Mouse (Mus musculus): ENCODE measurements around the gene Ly75. TPM values are rescaled to one million over a fixed set of nuclear protein-coding genes. Genes with fewer than 3 reads are reported as not detected.

Ly75 gene
- polyA plus RNA-seq, 1 experiment from 2014 or later: 30.7 TPM

DNA sequence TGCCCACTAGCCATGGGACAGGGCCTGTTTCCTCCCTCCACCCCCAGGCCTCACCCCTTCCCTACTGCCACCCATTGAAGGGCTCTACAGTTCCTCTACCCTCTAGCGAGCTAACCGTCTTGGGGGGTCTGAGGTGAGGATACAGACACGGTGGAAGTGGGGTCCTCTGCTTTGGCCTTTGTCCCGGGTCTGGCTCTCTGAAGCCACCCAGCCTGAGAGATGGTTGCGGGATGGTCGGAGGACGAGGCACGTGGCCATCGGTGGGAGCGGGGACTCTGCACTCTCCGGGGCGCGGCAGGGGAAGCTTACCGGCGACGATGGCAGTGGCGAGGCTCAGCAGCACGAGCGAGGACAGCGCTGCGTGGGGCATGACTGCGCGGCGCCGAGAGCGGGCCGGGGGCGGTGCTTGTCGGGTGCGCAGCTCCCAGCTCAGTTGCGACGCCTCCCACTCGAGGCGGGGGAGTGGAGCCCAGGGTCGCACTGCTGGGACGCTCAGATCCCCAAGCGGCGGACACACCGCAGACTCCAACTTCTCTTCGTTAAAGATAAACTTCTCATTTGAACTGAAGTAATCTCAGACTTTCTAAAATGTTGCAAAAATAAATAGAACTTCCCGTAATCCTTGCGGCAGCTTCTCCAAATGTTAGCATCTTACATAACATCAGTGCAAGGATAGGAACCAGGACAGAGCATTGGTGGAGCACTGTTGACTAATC, 99.2 kb downstream of the Ly75 start:
- in situ Hi-C loops (cut with MboI; ENCODE audit: low pct_unique_long_range_greater_than_20kb): no loop called here
- ChIA-PET POLR2A (no interaction called here), CTCF (no interaction called here)
- TF ChIP-seq CTCF (IDR thresholded peaks at IDR 0.05): no peak
- H3K27me3 ChIP-seq: no peaks in the 10 kb centered on the region
- ATAC-seq (no peak), DNase-seq (ENCODE audit: low read depth, low spot score) (no peak)

DNA sequence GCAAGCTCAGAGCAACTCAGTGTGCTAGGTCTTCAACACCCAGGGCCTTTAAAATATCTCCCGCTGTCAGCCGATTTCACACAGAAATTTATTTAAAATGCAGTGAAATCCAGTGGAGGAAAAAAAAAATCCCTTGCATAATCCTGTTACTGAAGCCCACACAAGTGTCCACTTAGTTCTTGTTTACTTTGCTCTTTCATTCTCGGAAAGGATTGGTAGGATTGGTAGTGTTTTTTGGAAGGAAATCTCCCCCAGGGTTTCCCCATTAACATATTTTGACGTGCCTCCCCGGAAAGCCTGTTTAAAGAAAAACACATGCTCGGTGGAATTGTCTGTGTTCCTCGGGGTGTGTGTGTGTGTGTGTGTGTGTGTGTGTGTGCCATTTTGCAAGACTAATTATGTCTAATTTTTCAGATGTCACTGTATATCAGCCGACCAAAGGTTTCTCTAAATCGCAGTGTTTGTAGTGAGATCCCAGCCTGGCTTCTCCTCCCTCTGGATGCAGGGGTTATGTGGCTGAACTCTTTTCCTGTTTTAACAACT, 99.8 kb downstream of the Ly75 start:
- POLR2A ChIA-PET: no interaction called here

DNA sequence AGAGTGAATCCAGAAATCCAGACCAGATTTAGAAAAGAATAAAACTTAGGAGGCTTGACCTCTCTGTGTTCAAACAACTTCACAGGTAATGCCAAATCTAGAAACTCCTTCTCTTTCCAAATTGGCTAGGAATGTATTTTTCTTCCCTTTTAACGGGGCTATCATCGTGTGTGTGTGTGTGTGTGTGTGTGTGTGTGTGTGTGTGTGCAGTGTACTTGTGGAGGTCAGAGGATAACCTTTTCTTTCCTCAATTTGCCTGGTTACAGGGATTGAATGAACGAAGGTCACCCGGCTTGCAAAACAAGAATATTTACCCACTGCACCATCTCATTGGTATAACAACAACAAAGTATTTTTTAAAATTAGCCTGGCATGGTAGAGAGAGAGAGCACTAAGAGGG, 100.5 kb downstream of the Ly75 start:
- POLR2A ChIA-PET: no interaction called here
- in situ Hi-C loops (cut with MboI; ENCODE audit: low pct_unique_long_range_greater_than_20kb): no loop called here

More for the DNA sequence above, 99.8 kb downstream of the Ly75 start:
- in situ Hi-C loops (cut with MboI; ENCODE audit: low pct_unique_long_range_greater_than_20kb): no loop called here
- H3K27me3 ChIP-seq: no peaks in the 10 kb centered on the region
- TF ChIP-seq CTCF (IDR thresholded peaks at IDR 0.05): no peak
- CTCF ChIA-PET: no interaction called here
- ATAC-seq: no peak
- no peak for DNase-seq (ENCODE audit: low read depth, low spot score)

DNA sequence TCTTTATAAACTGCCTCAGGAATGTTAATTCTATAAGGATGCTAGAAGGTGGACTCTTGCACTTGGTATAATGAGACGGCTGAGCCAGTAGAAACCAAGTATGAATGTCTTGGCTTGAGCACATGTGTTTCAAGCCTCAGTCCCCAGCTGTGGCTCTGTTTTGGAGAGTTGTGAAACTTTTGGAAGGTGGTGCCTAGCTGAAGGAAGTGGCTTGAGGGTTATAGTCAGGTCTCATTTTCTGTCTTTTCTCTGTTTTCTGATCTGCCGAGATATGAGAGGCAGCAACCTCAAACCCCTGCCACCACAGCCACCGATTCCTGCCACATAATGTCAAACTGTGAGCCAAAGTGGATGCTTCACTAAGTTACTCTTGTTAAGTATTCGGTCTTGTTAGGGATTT, 104.5 kb downstream of the Ly75 start:
- in situ Hi-C loops (cut with MboI; ENCODE audit: low pct_unique_long_range_greater_than_20kb): no loop called here
- ATAC-seq (no peak), DNase-seq (ENCODE audit: low read depth, low spot score) (no peak)
- no peak for TF ChIP-seq CTCF (IDR thresholded peaks at IDR 0.05)
- ChIA-PET CTCF (no interaction called here), POLR2A (no interaction called here)
- no peaks in the 10 kb centered on the region for H3K27me3 ChIP-seq

More for the DNA sequence above, 100.5 kb downstream of the Ly75 start:
- DNase-seq (ENCODE audit: low read depth, low spot score) (no peak), ATAC-seq (no peak)
- H3K27me3 ChIP-seq: no peaks in the 10 kb centered on the region
- TF ChIP-seq CTCF (IDR thresholded peaks at IDR 0.05): no peak
- CTCF ChIA-PET: no interaction called here

DNA sequence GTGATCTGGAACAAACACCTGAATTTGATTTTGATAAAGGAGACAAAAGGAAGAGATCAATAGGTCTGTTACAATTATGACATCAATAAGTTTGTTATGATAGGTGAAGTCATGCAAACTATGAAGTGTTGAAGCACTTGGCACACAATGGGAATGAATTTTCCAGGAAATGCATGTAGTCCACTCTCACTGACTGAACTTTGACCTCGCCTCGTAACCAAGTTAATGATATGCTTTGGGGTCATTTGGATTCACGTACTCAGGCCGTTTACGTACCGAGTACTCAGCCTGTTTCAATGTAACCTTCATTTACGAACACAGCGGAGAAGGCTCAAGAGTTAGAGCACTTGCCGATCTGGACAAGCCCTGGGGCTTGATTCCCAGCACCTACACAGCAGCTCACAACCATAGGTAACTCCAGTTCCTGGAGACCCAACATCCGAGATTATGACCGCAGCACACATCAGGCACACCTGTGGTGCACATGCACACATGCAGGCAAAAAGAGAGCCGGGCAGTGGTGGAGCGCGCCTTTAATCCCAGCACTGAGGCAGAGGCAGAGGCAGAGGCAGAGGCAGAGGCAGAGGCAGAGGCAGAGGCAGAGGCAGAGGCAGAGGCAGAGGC, 113.1 kb downstream of the Ly75 start:
- ChIA-PET POLR2A (no interaction called here), CTCF (no interaction called here)
- in situ Hi-C loops (cut with MboI; ENCODE audit: low pct_unique_long_range_greater_than_20kb): no loop called here
- ATAC-seq (no peak), DNase-seq (ENCODE audit: low read depth, low spot score) (no peak)
- H3K27me3 ChIP-seq: no peaks in the 10 kb centered on the region
- no peak for TF ChIP-seq CTCF (IDR thresholded peaks at IDR 0.05)

DNA sequence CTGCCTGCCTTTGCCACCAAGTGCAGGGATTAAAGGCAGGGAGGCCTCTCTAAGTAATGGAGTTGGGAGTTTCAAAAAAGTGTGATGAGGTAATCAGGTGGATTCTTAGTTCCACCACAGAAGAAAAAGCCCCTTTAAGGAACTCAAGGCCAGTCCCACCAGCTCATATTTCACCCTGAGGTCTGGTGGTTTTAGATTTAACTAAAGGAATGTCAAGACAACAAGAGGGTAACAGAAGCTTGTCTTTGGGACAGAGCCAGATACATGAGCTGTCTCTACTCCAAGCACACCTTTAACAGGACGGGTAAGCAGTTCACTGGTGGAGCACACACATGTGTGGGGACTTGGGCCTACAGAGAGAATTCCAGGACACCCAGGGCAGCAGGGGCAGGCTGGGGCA, 115.5 kb downstream of the Ly75 start:
- H3K27me3 ChIP-seq: no peaks in the 10 kb centered on the region
- in situ Hi-C loops (cut with MboI; ENCODE audit: low pct_unique_long_range_greater_than_20kb): no loop called here
- ATAC-seq: peak; percentile 73
- CTCF ChIA-PET: no interaction called here
- peak; percentile 50 for DNase-seq (ENCODE audit: low read depth, low spot score)
- no peak for TF ChIP-seq CTCF (IDR thresholded peaks at IDR 0.05)
- POLR2A ChIA-PET: no interaction called here

DNA sequence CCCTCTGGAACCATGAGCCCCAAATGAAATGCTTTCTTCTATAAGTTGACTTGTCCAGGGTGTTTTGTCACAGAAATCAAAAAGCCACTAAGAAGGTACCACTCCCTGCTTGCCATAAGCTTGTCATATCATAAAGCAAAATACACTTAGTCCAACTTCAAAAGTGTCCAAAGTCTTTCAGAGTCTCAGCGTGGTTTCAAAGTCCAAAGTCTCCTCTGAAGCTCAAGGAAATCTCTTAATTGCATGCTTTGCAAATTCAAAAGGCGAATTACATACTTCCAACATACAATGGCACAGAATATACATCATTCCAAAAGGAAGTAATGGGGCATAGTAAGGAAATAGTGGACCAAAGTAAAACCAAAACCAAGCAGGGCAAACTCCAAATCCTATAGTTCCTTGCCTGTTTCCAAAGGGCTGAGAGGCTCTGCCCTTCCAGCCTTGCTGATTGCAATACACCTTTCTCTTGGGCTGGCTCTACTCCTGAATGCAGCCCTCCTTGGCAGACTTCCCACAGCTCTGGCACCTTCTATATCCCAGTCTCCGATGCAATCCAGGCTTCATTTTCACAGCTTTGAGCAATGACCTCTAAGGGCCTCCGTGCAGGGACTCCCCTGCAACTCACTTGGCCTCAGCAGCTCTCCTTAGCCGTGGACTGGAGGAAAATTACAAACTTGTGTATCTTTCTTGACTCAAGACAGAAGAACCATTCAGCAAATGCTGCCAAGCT, 122.3 kb downstream of the Ly75 start:
- DNase-seq (ENCODE audit: low read depth, low spot score) (no peak), ATAC-seq (no peak)
- in situ Hi-C loops (cut with MboI; ENCODE audit: low pct_unique_long_range_greater_than_20kb): no loop called here
- CTCF ChIA-PET: interaction anchor here (3.5 kb wide), 1 partner anchor 11 kb away, joined by 8 read pairs; no protein-coding TSS in a partner anchor
- no peak for TF ChIP-seq CTCF (IDR thresholded peaks at IDR 0.05)
- no peaks in the 10 kb centered on the region for H3K27me3 ChIP-seq
- POLR2A ChIA-PET: no interaction called here

DNA sequence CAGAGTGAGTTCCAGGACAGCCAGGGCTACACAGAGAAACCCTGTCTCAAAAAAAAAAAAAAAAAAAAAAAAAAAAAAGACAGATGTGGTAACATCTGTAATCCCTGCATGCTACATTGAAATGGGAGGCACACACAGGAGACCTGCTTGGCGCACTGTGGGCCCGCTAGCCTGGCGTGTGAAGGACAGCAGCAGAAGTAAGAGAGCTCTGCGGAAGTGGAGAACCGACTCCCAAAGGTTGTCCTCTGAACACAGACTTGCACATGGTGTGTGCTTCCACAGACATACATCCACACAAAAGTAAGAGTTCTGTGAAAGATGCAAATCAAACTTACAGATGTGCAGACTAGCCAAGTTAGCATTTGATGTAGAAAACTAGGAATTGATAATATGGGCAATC, 123.9 kb downstream of the Ly75 start:
- no peaks in the 10 kb centered on the region for H3K27me3 ChIP-seq
- POLR2A ChIA-PET: no interaction called here
- DNase-seq (ENCODE audit: low read depth, low spot score): no peak
- in situ Hi-C loops (cut with MboI; ENCODE audit: low pct_unique_long_range_greater_than_20kb): no loop called here
- no peak for ATAC-seq
- TF ChIP-seq CTCF (IDR thresholded peaks at IDR 0.05): no peak
- CTCF ChIA-PET: no interaction called here

DNA sequence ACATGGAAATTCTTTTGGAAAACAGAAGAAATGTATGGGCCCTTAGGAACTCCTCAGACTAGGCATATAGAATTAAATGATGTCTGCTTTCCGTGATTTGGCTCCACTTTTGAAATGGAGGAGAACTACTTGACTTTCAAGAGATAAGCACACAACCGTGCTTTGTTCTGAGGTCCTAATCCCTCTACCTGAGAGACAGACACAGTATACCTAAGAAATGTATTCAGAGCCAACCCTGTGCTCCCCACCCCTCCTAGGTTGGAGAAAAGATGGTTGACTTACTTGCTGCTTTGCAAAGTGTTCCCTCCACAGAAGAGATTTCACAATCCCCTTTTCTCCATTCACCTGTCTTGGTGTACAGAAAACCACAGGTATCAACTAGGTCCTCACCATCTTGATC, 126.4 kb downstream of the Ly75 start:
- DNase-seq (ENCODE audit: low read depth, low spot score): no peak
- in situ Hi-C loops (cut with MboI; ENCODE audit: low pct_unique_long_range_greater_than_20kb): no loop called here
- ATAC-seq: no peak
- no peak for TF ChIP-seq CTCF (IDR thresholded peaks at IDR 0.05)
- ChIA-PET POLR2A (no interaction called here), CTCF (no interaction called here)
- H3K27me3 ChIP-seq: no peaks in the 10 kb centered on the region

DNA sequence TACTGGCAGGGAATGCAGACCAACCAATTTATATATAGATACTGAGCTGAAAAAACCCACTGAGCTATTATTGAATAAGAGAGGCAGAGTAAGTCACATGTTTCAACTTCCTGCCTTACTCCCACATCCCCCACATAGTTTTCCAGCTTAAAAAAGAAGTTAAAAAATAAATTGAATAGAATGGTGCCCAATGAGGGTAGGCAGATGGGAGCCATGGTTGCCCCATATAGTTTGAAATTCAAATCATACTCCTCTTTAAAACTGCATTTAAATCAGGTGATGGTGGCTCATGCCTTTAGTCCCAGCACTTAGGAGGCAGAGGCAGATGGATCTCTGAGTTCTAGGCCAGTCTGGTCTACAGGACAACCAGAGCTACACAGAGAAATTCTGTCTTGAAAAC, 129.6 kb downstream of the Ly75 start:
- POLR2A ChIA-PET: no interaction called here
- ATAC-seq: no peak
- no peaks in the 10 kb centered on the region for H3K27me3 ChIP-seq
- in situ Hi-C loops (cut with MboI; ENCODE audit: low pct_unique_long_range_greater_than_20kb): no loop called here
- CTCF ChIA-PET: interaction anchor here (1.6 kb wide), 1 partner anchor 11 kb away, joined by 4 read pairs; no protein-coding TSS in a partner anchor
- no peak for TF ChIP-seq CTCF (IDR thresholded peaks at IDR 0.05)
- DNase-seq (ENCODE audit: low read depth, low spot score): no peak

DNA sequence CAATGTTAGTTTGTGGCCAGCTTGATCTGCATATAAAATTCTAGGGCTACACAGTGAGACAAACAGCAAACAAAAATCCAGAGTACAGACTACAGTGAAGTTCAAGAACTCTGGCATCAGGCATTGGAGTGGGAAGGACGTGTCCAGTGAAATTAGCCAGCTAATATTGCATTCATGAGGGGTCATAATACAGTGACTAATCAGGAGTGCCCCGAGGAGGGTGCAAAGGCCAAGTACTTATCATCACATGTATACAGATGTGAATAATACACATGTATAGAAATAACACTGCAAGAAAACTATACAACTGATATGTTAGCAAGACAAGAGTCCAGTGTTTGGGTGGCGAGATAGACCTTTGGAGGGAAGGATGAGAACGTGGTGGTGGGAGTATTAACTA, 130.3 kb downstream of the Ly75 start:
- no peak for TF ChIP-seq CTCF (IDR thresholded peaks at IDR 0.05)
- no peaks in the 10 kb centered on the region for H3K27me3 ChIP-seq
- POLR2A ChIA-PET: interaction anchor here (0.7 kb wide), 2 partner anchors 13 to 338 kb away, joined by 3 to 6 read pairs; no protein-coding TSS in a partner anchor
- no peak for ATAC-seq
- DNase-seq (ENCODE audit: low read depth, low spot score): no peak
- in situ Hi-C loops (cut with MboI; ENCODE audit: low pct_unique_long_range_greater_than_20kb): no loop called here
- CTCF ChIA-PET: interaction anchor here (1.6 kb wide), 1 partner anchor 11 kb away, joined by 4 read pairs; no protein-coding TSS in a partner anchor

Other genes with a start within 250 kb of the Ly75 start
- gene Baz2b, start 173.5 kb downstream of the Ly75 start, polyA plus RNA-seq (2021): 38.1 TPM
- gene March7, start 173.4 kb downstream of the Ly75 start, polyA plus RNA-seq (2021): 63.3 TPM
- 0.21 TPM for gene Cd302, start 98.8 kb downstream of the Ly75 start, polyA plus RNA-seq (2021)
- 0.05 TPM for gene Pla2r1, start 170.0 kb upstream of the Ly75 start, polyA plus RNA-seq (2021)